Mouse (Mus musculus) forebrain, embryonic 13.5 days (tissue): ENCODE results near the gene Gm9999. TPM values are rescaled to one million over a fixed set of nuclear protein-coding genes. Genes with fewer than 3 reads are reported as not detected.

ENCODE experiments used
- ATAC-seq: fragments of 200-750 bp; cut with Nextera tagmentation; 2 replicates; pipeline ENCODE4 v1.8.0; 2017
- H3K27ac ChIP-seq: fragments of 300-500 bp; sonication (generic); 2 replicates; pipeline ENCODE4 v1.5.1; 2015; ENCODE audit warnings: inconsistent platforms, mild to moderate bottlenecking, moderate library complexity
- H3K27me3 ChIP-seq: fragments of 300-500 bp; sonication (generic); 2 replicates; pipeline ENCODE4 v1.6.1; 2015; ENCODE audit warnings: mild to moderate bottlenecking, inconsistent platforms
- H3K36me3 ChIP-seq: fragments of 300-500 bp; sonication (generic); 2 replicates; pipeline ENCODE4 v1.6.1; 2015; ENCODE audit warnings: mild to moderate bottlenecking, inconsistent platforms; ENCODE audit not compliant: poor library complexity, severe bottlenecking
- H3K4me1 ChIP-seq: fragments of 300-500 bp; sonication (generic); 2 replicates; pipeline ENCODE4 v1.6.1; 2015; ENCODE audit warnings: inconsistent platforms
- H3K4me2 ChIP-seq: fragments of 300-500 bp; sonication (generic); 2 replicates; pipeline ENCODE4 v1.6.1; 2015; ENCODE audit warnings: inconsistent platforms, mild to moderate bottlenecking, moderate library complexity
- H3K4me3 ChIP-seq: fragments of 300-500 bp; sonication (generic); 2 replicates; pipeline ENCODE4 v1.5.1; 2015; ENCODE audit warnings: mild to moderate bottlenecking, inconsistent platforms
- H3K9ac ChIP-seq: fragments of 300-500 bp; sonication (generic); 2 replicates; pipeline ENCODE4 v1.6.1; 2015; ENCODE audit warnings: mild to moderate bottlenecking, inconsistent platforms
- H3K9me3 ChIP-seq: fragments of 300-500 bp; sonication (generic); replicated peaks from 2 replicates; pipeline ENCODE4 v1.6.1; 2016; ENCODE audit warnings: inconsistent platforms
- WGBS: fragments of 180-500 bp; shearing (Covaris S2); methylation state at CpG from one replicate; pipeline ENCODE4 v1.1.7; 2015; 5-methylcytosine and 5-hydroxymethylcytosine counted together
- polyA plus RNA-seq: library from polyadenylated mRNA; unstranded; fragments of >200 nt; fragmentation: Nextera tagmentation; extraction: Ambion mirVana; gene quantifications from 2 replicates; pipeline ENCODE4 v1.2.1, GENCODE M21; 2015

Gm9999 gene
- polyA plus RNA-seq, 1 experiment from 2014 or later = not detected

GRCm38 (mm10) chr7:47001900-47002275, 18.5 kb downstream of the Gm9999 start:
- Histone ChIP-seq H3K9ac (no peak overlapping the region), H3K36me3 (peaks cover 25% of the 10 kb centered on the region), H3K4me1 (peaks cover 60% of the 10 kb centered on the region), H3K4me3 (no peak overlapping the region), H3K9me3 (no peaks in the 10 kb centered on the region), H3K4me2 (peak overlapping the region; percentile 6; the same call in 1 of the 2 replicates), H3K27ac (peak overlapping the region; percentile 87; the same call in 1 of the 2 replicates), H3K27me3 (no peaks in the 10 kb centered on the region)
- WGBS = 55% methylated on average over 4 of the region's 4 CpGs
- ATAC-seq = no peak

- peaks cover 8% of the 10 kb centered on the region for H3K36me3 ChIP-seq
- peak overlapping the region; percentile 87 for H3K27ac ChIP-seq
- no peaks in the 10 kb centered on the region for H3K9me3 ChIP-seq
- peaks cover 67% of the 10 kb centered on the region for H3K4me1 ChIP-seq
- no peak overlapping the region for H3K9ac ChIP-seq
- H3K4me3 ChIP-seq = no peak overlapping the region
- 0 out of 2 replicates have a peak, but pooled peaks have one; percentile 17 for ATAC-seq
- 17% methylated on average over 3 of the region's 3 CpGs for WGBS
- no peaks in the 10 kb centered on the region for H3K27me3 ChIP-seq
- H3K4me2 ChIP-seq = peak overlapping the region; percentile 6; the same call in 1 of the 2 replicates
Measured at GRCm38 (mm10) chr7:47003411-47004115, 20.2 kb downstream of the Gm9999 start.

DNA sequence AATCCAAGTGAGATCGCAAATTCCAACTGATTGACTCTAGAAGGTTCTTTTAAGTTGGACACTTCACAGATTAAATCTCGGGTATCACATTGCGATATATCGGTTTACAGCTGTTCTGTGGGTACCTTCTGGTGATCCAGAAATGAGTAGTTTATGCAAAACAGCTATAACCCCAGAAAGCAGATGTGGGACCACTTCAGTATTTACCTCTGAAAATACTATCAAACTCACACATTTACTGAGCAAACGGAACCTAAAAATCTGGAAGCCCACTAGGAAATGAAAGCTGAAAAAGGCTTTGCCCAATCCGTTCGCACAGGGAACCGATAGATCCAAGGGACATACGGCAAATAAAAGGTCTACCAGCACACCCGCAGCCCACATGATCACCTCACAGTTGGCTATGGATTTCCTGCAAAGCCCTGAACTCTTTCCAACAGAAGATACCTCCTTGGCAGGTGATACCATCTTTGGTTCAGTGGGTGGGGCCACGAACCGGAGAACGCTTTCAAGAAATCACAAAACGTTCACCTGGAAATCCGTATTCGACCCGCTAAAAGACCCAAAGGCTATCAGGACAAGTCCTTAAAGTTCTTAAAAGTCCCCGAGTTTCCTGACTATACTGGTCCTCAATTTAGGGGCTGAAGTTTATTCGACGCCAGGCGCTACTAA, 23.9 kb downstream of the Gm9999 start:
- no peaks in the 10 kb centered on the region for H3K36me3 ChIP-seq
- peak overlapping the region; percentile 69 for H3K9ac ChIP-seq
- H3K4me3 ChIP-seq = peak overlapping the region; percentile 67
- peak overlapping the region; percentile 82 for H3K27ac ChIP-seq
- WGBS = 17% methylated on average over 21 of the region's 21 CpGs
- no peak for ATAC-seq
- H3K27me3 ChIP-seq = no peaks in the 10 kb centered on the region
- H3K9me3 ChIP-seq = no peaks in the 10 kb centered on the region
- H3K4me1 ChIP-seq = peaks cover 57% of the 10 kb centered on the region
- H3K4me2 ChIP-seq = peak overlapping the region; percentile 95

GRCm38 (mm10) chr7:47007818-47008167, 24.4 kb downstream of the Gm9999 start:
- Histone ChIP-seq H3K9me3 (no peaks in the 10 kb centered on the region), H3K36me3 (no peaks in the 10 kb centered on the region), H3K4me2 (peak overlapping the region; percentile 95), H3K27ac (peak overlapping the region; percentile 82), H3K4me1 (peaks cover 52% of the 10 kb centered on the region), H3K9ac (peak overlapping the region; percentile 69), H3K27me3 (no peaks in the 10 kb centered on the region), H3K4me3 (peak overlapping the region; percentile 67)
- ATAC-seq = no peak
- 0% methylated on average over 25 of the region's 25 CpGs for WGBS

DNA sequence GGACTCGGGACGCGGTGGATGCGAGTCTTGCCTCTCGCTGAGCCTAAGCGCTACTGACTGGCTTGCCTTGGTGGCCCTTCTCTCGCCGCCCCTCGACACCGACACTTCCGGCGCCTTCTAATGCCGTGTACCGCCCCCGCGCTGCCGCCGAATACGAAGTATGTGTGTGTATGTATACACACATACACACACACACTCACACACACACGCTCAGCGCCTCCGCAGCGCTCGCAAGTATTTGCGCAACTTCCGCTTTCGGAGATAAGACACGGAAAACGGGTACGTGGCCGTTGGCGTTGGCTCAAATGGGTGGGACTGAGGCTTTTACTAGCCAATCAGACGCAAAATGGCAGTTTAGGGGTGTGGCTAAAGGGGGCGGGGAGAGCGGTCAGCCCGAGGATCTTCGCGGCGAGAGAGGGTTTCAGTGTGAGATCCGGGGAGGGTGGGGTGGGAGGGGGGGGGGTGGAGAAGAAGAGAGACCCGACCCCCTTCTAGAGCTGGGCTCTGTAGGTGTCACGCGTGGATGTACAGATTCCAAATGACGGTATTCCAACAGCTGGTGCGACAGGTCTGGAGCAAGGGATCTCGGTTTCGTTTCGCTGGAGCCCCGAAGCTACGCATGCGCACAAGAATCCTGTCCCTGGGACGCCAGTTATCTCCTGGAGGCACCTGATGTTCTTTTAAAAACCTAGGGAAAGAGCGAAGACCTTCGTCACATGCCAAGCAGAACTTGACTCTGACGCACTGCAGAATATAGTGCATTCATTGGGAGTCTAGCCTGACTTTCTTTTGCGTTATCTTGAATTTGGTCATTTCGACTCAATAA, 25.0 kb downstream of the Gm9999 start, which contains the start of gene Spty2d1:
Gene Spty2d1 (minus strand): TSS at position 244 of the 826 bp plus-strand sequence.
- Histone ChIP-seq H3K9me3 (no peaks in the 10 kb centered on the region), H3K9ac (peak within 1 kb of the TSS; percentile 69), H3K4me1 (peaks cover 48% of the 10 kb centered on the region), H3K27me3 (no peaks in the 10 kb centered on the region), H3K4me2 (peak within 1 kb of the TSS; percentile 95), H3K36me3 (no peaks in the 10 kb centered on the region), H3K4me3 (peak within 1 kb of the TSS; percentile 67), H3K27ac (peak within 1 kb of the TSS; percentile 82)
- ATAC-seq = peak; percentile 96
- WGBS = 1% methylated on average over 57 of the region's 57 CpGs

DNA sequence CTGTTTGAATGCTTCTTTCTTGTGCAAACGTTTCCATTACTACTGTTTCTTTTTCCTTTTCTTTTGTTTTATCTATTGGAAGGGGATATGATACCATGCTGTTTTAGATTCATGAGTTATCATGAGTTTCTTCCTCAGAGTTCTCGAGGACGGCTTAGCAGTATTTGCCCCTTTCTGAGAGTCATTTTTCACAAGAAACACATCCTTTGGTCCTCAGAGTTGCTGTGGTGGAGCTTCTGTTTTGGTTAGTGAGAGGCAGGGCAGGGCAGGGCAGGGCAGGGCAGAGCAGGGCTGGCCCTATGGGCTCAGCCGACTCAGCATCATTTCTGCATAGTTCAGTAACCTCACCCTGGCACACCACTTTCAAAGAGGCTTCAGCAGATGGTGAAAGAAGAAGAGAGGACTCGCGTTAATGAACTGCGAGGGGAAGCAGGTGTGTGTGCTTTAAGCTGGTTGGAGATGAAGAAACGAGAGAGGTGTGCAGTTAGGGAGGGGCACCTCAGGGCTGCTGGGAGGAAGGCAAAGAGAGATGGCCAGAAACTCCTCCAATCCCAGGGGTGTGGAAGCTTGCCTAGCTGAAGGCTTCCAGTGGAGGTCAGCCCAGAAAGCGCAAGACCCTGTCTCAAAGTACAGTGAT, 29.9 kb downstream of the Gm9999 start:
- Histone ChIP-seq H3K4me1 (peaks cover 28% of the 10 kb centered on the region), H3K27me3 (no peaks in the 10 kb centered on the region), H3K27ac (no peak overlapping the region), H3K9ac (0 out of 2 replicates have a peak overlapping the region, but pooled peaks have one; percentile 8), H3K4me3 (no peak overlapping the region), H3K36me3 (no peaks in the 10 kb centered on the region), H3K9me3 (no peaks in the 10 kb centered on the region), H3K4me2 (no peak overlapping the region)
- ATAC-seq = no peak
- 53% methylated on average over 9 of the region's 9 CpGs for WGBS

DNA sequence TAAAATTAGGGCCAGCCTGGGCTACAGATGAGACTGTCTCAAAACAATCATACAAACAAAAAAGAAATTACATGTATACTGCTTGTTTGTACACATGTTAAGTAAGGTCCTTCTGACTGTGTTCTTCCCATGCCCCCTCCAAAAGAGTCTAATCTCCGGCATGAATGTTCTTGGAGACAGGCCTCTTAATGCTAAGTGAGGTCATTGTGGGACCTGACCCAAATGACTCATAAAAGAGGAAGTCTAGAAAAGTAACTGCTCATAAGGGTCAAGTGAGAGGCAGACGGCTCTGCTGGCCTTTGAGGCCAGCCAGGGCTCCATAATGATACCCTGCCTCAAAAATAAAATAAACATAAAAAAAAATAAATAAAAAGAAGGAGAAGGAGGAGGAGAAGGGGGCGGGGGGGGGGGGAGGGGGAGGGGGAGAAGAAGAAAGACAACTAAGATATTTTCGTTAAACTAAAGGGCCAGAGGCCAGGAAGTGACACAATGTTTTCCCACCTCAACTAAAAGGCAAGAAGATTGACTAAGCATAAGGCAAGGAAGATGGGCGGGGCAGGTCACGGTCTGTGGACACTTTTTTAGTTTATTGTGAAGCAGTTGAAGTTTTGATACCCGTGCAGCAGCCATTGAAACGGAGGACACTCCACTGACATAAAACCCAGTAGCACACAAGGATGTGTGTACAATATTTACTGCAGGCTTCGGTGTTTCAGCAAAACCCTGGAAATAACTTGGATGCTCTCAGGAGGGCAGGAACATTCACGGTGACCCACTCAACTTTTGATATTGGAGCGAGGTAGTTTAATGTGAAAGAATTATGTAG, 31.4 kb downstream of the Gm9999 start:
- WGBS = 64% methylated on average over 10 of the region's 11 CpGs

DNA sequence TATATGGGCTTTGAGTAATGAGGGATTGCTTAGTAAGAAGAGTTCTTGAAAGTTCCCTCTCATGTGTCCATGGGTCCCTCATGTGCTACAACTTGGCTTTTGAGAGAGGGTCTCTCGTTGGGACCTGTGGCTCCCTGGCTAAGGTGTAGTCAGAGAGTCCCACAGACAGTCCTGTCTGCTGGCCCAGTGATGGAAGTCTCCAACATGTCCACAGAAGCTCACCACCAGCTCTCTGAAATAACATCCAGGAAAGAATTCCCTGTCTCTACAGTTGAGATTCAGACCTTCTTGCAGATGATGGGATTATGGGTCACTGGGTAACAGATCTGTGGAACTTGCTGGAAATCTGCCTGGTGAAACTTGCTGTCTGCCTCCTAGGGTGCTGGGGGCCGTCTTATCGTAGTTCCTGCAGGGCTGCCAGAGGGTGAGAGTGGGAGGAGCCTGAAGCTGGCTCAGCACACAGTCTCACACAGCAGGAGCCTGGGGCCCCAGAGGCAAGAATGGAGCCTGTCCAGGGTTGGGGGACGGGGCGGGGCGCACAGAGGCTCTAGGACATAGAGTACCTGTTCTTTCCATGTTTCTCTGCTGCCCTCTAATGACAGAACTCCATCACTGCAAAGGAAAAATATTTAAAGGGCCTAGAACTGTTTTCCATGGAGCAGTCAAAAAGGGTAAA, 32.1 kb downstream of the Gm9999 start:
- peaks cover 17% of the 10 kb centered on the region for H3K4me1 ChIP-seq
- H3K4me3 ChIP-seq = peak overlapping the region; percentile 17; the same call in 1 of the 2 replicates
- 6% methylated on average over 6 of the region's 6 CpGs for WGBS
- H3K9ac ChIP-seq = peak overlapping the region; percentile 27; the same call in 1 of the 2 replicates
- no peaks in the 10 kb centered on the region for H3K27me3 ChIP-seq
- H3K27ac ChIP-seq = no peak overlapping the region
- H3K9me3 ChIP-seq = no peaks in the 10 kb centered on the region
- H3K36me3 ChIP-seq = no peaks in the 10 kb centered on the region
- ATAC-seq = peak; percentile 96
- peak overlapping the region; percentile 51 for H3K4me2 ChIP-seq

More for the DNA sequence above, 31.4 kb downstream of the Gm9999 start:
- no peaks in the 10 kb centered on the region for H3K27me3 ChIP-seq
- no peak overlapping the region for H3K4me3 ChIP-seq
- no peak overlapping the region for H3K9ac ChIP-seq
- ATAC-seq = no peak
- no peak overlapping the region for H3K4me2 ChIP-seq
- no peak overlapping the region for H3K27ac ChIP-seq
- H3K9me3 ChIP-seq = no peaks in the 10 kb centered on the region
- H3K36me3 ChIP-seq = no peaks in the 10 kb centered on the region
- H3K4me1 ChIP-seq = peaks cover 20% of the 10 kb centered on the region

GRCm38 (mm10) chr7:47016602-47017001, 33.2 kb downstream of the Gm9999 start:
- no peaks in the 10 kb centered on the region for H3K9me3 ChIP-seq
- H3K9ac ChIP-seq = no peak overlapping the region
- H3K36me3 ChIP-seq = no peaks in the 10 kb centered on the region
- no peak for ATAC-seq
- no peaks in the 10 kb centered on the region for H3K27me3 ChIP-seq
- no peak overlapping the region for H3K4me3 ChIP-seq
- H3K27ac ChIP-seq = no peak overlapping the region
- H3K4me1 ChIP-seq = peaks cover 17% of the 10 kb centered on the region
- 77% methylated on average over 3 of the region's 3 CpGs for WGBS
- no peak overlapping the region for H3K4me2 ChIP-seq

DNA sequence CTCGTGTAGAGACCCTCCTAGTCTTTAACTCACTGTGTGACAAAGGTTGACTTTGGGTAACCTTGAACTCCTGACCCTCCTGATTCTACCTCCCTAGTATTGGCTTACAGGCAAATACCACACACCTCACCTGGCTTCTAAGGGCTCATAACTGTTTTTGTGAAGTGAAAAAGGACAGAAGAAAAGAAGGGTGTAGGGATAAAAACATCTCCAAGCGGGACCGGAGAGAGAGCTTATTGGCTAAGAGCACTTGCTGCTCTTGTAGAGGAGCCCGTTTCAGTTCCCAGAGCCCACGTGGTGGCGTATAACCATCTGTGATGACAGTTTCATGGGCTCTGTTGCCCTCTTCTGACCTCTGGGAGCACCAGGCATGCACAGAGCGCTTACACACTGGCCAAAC, 33.8 kb downstream of the Gm9999 start:
- Histone ChIP-seq H3K4me2 (no peak overlapping the region), H3K4me1 (peaks cover 17% of the 10 kb centered on the region), H3K9ac (no peak overlapping the region), H3K9me3 (no peaks in the 10 kb centered on the region), H3K27me3 (no peaks in the 10 kb centered on the region), H3K4me3 (no peak overlapping the region), H3K36me3 (no peaks in the 10 kb centered on the region), H3K27ac (no peak overlapping the region)
- no peak for ATAC-seq
- WGBS = 74% methylated on average over 7 of the region's 7 CpGs
